Mouse (Mus musculus) liver, postnatal 0 days (tissue): Measurements from ENCODE around the gene Dact2. TPM values are rescaled to one million over a fixed set of nuclear protein-coding genes. Genes with fewer than 3 reads are reported as not detected.

Experiments
- ATAC-seq: fragments of 200-750 bp; cut with Nextera tagmentation; 2 replicates; pipeline ENCODE4 v1.8.0; 2017; ENCODE audit warnings: mild to moderate bottlenecking, moderate library complexity
- DNase-seq: peaks from one replicate; pipeline ENCODE4 v3.0.0-alpha.2; 2016
- H3K27ac ChIP-seq: fragments of 300-500 bp; sonication (generic); 2 replicates; pipeline ENCODE4 v1.5.1; 2014; ENCODE audit warnings: antibody characterized with exemption, moderate library complexity, mild to moderate bottlenecking, low read depth
- H3K27me3 ChIP-seq: fragments of 300-500 bp; sonication (generic); 2 replicates; pipeline ENCODE4 v1.6.1; 2014; ENCODE audit warnings: low read length, control low read depth, mixed read lengths; ENCODE audit not compliant: insufficient read depth
- H3K36me3 ChIP-seq: fragments of 300-500 bp; sonication (generic); replicated peaks from 2 replicates; pipeline ENCODE4 v1.6.1; 2014; ENCODE audit warnings: mild to moderate bottlenecking, control low read depth, low read length, moderate library complexity, mixed read lengths; ENCODE audit not compliant: insufficient read depth
- H3K4me1 ChIP-seq: fragments of 300-500 bp; sonication (generic); 2 replicates; pipeline ENCODE4 v1.6.1; 2014; ENCODE audit warnings: antibody characterized with exemption, mild to moderate bottlenecking, control low read depth; ENCODE audit not compliant: insufficient read depth
- H3K4me2 ChIP-seq: fragments of 300-500 bp; sonication (generic); 2 replicates; pipeline ENCODE4 v1.6.1; 2014; ENCODE audit warnings: low read depth, mild to moderate bottlenecking, low read length, moderate library complexity, mixed read lengths
- H3K4me3 ChIP-seq: fragments of 300-500 bp; sonication (generic); 2 replicates; pipeline ENCODE4 v1.5.1; 2014; ENCODE audit warnings: low read depth, low read length
- H3K9ac ChIP-seq: fragments of 300-500 bp; sonication (generic); replicated peaks from 2 replicates; pipeline ENCODE4 v1.6.1; 2014; ENCODE audit warnings: mild to moderate bottlenecking, moderate library complexity
- H3K9me3 ChIP-seq: fragments of 300-500 bp; sonication (generic); 2 replicates; pipeline ENCODE4 v1.6.1; 2016; ENCODE audit warnings: mild to moderate bottlenecking, control low read depth, low read length, mixed read lengths
- CTCF ChIP-seq: sonication (generic); IDR thresholded peaks from 2 replicates; pipeline ENCODE4 v1.5.1; 2016; ENCODE audit warnings: antibody characterized with exemption, low read depth
- EP300 ChIP-seq: IDR thresholded peaks from 2 replicates; pipeline ENCODE4 v1.6.1; 2016; ENCODE audit warnings: antibody characterized with exemption, low read depth, mild to moderate bottlenecking
- WGBS: fragments of 180-500 bp; shearing (Covaris S2); extraction: QIAGEN DNeasy Blood & Tissue Kit; methylation state at CpG from one replicate; pipeline ENCODE4 v1.1.7; 2014; ENCODE audit not compliant: insufficient replicate concordance; 5-methylcytosine and 5-hydroxymethylcytosine counted together
- polyA plus RNA-seq: library from polyadenylated mRNA; unstranded; fragments of >200 nt; fragmentation: Nextera tagmentation; extraction: Ambion mirVana; gene quantifications from 2 replicates; pipeline ENCODE4 v1.2.1, GENCODE M21; 2015

Gene Dact2
- polyA plus RNA-seq: 2.4 and 3.4 TPM in 2 replicates

- H3K27me3 ChIP-seq: peaks cover 30% of the 10 kb centered on the region
- peak; percentile 32 for DNase-seq
Observed at GRCm38 (mm10) chr17:14204061-14204460, at the start of gene Dact2. Dact2 (minus strand) TSS chr17:14204304.

GRCm38 (mm10) chr17:14252456-14252855 lies 48.4 kb upstream of the Dact2 start:
- WGBS: 48% methylated on average over 7 of the region's 7 CpGs
- TF ChIP-seq EP300 (no peak), CTCF (no peak)
- no peaks in the 10 kb centered on the region for H3K27me3 ChIP-seq
- no peak overlapping the region for H3K4me3 ChIP-seq
- DNase-seq: no peak
- no peaks in the 10 kb centered on the region for H3K9me3 ChIP-seq
- H3K9ac ChIP-seq: no peak overlapping the region
- H3K4me1 ChIP-seq: no peaks in the 10 kb centered on the region
- no peak overlapping the region for H3K27ac ChIP-seq
- no peaks in the 10 kb centered on the region for H3K36me3 ChIP-seq
- no peak overlapping the region for H3K4me2 ChIP-seq
- ATAC-seq: no peak

More at GRCm38 (mm10) chr17:14204061-14204460, at the start of gene Dact2:
- TF ChIP-seq CTCF: peak; percentile 30; the same call in 1 of the 2 replicates
- no peak for TF ChIP-seq EP300
- H3K9me3 ChIP-seq: no peaks in the 10 kb centered on the region
- peak within 1 kb of the TSS; percentile 79 for H3K9ac ChIP-seq
- H3K4me1 ChIP-seq: peaks cover 3% of the 10 kb centered on the region; the same call in 1 of the 2 replicates
- peak within 1 kb of the TSS; percentile 63 for H3K4me2 ChIP-seq
- no peak; the same call in 1 of the 2 replicates for ATAC-seq
- H3K36me3 ChIP-seq: no peaks in the 10 kb centered on the region
- peak within 1 kb of the TSS; percentile 62 for H3K4me3 ChIP-seq
- 36% methylated on average over 13 of the region's 13 CpGs for WGBS
- peak within 1 kb of the TSS; percentile 90 for H3K27ac ChIP-seq

- Histone ChIP-seq H3K4me3 (no peak overlapping the region), H3K4me1 (no peaks in the 10 kb centered on the region), H3K36me3 (no peaks in the 10 kb centered on the region), H3K9me3 (no peaks in the 10 kb centered on the region), H3K4me2 (no peak overlapping the region), H3K27ac (no peak overlapping the region), H3K9ac (no peak overlapping the region), H3K27me3 (no peaks in the 10 kb centered on the region)
- DNase-seq (no peak), ATAC-seq (no peak)
- 72% methylated on average over 8 of the region's 8 CpGs for WGBS
- no peak for TF ChIP-seq CTCF
- no peak for TF ChIP-seq EP300
Observed at GRCm38 (mm10) chr17:14250401-14250800, 46.3 kb upstream of the Dact2 start.

- H3K9ac ChIP-seq: no peak overlapping the region
- H3K4me3 ChIP-seq: no peak overlapping the region
- no peak for ATAC-seq
- H3K4me2 ChIP-seq: no peak overlapping the region
- no peaks in the 10 kb centered on the region for H3K36me3 ChIP-seq
- 34% methylated on average over 4 of the region's 4 CpGs for WGBS
- no peak overlapping the region for H3K27ac ChIP-seq
- no peaks in the 10 kb centered on the region for H3K27me3 ChIP-seq
- TF ChIP-seq EP300 (no peak), CTCF (no peak)
- no peak for DNase-seq
- H3K9me3 ChIP-seq: no peaks in the 10 kb centered on the region
- H3K4me1 ChIP-seq: no peaks in the 10 kb centered on the region
Observed at GRCm38 (mm10) chr17:14249595-14249994, 45.5 kb upstream of the Dact2 start.

- Histone ChIP-seq H3K36me3 (no peaks in the 10 kb centered on the region), H3K27me3 (no peaks in the 10 kb centered on the region), H3K9me3 (no peaks in the 10 kb centered on the region), H3K4me2 (no peak overlapping the region), H3K4me1 (no peaks in the 10 kb centered on the region), H3K4me3 (no peak overlapping the region), H3K27ac (no peak overlapping the region), H3K9ac (no peak overlapping the region)
- DNase-seq (no peak), ATAC-seq (no peak)
- TF ChIP-seq CTCF: no peak
- no peak for TF ChIP-seq EP300
- 79% methylated on average over 8 of the region's 8 CpGs for WGBS
Observed at GRCm38 (mm10) chr17:14247931-14248330, 43.8 kb upstream of the Dact2 start.

GRCm38 (mm10) chr17:14246266-14246665 lies 42.2 kb upstream of the Dact2 start:
- Histone ChIP-seq H3K4me1 (no peaks in the 10 kb centered on the region), H3K27ac (no peak overlapping the region), H3K4me3 (no peak overlapping the region), H3K9me3 (no peaks in the 10 kb centered on the region), H3K27me3 (no peaks in the 10 kb centered on the region), H3K9ac (no peak overlapping the region), H3K36me3 (no peaks in the 10 kb centered on the region), H3K4me2 (no peak overlapping the region)
- 70% methylated on average over 2 of the region's 2 CpGs for WGBS
- ATAC-seq (no peak), DNase-seq (no peak)
- TF ChIP-seq EP300: no peak
- no peak for TF ChIP-seq CTCF
